ENCODE assay signal across 16 mouse cellular contexts in the genomic region with DNA sequence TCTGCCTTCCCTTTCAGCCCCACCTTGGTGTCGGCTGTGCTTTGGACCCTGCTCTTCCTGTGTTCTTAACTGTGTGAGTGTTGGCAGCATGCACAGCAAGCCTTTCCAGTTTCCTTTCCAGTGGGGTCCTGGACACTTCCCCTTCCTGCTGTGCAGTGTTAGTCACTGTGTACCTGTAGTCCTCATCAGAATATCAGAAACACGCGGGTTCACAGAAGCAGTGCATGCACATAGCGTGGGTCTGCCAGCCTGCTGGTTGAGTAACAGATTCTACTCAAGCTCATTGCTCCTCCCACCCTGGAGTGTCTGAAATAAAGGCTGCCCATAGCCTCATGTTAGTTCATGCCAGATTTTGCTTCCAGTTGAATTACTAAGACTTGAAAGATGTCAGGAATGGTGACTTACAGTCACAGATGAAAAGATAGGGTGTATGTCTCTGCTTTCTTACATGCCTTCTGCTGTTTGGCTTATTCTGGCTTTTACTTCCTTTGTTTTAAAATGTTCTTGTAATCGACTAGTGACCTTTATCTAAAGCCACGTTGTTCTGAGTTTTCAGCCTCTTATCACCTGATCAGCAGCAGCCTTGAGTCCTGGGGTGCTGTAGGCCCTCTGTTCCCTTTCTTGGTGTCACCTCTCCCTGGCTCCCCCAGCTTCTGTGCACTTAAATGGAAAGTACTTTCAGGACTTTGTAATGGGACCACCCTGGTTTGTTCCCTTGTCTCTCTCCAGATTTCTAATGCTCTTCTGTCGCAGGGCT. TPM values are rescaled to one million over a fixed set of nuclear protein-coding genes. Genes with fewer than 3 reads are reported as not detected.
A peak's percentile ranks its signal among the peaks of the same experiment; 100 is the strongest.
DNase-seq lines count a peak whose midpoint lies in the region; ATAC-seq lines count a peak whose summit lies in the region.
"Had no signal": no experiment of that assay in that cellular context is flagged by ENCODE, and none has a peak within 500 bp of the region (broad histone marks: within the 10 kb centered on the region; RNA-seq: fewer than 3 reads in every experiment).

No protein-coding gene starts in this region.

- intact Hi-C loops in heart, postnatal 10 days (cut with DNase I): loop anchor here (10.0 kb wide), 1 partner anchor 340 kb away; no protein-coding TSS in a partner anchor
- intact Hi-C loops in left cerebral cortex, postnatal 36 days (cut with DNase I): no loop called here

- no peak overlapping the region for H3K9ac ChIP-seq in heart, embryonic 11.5 days (ENCODE audit: low read depth, low read length)
- H3K9ac ChIP-seq: forebrain, embryonic 13.5 days; hindbrain, embryonic 14.5 days; limb, embryonic 13.5 days had no signal

- H3K27me3 ChIP-seq in heart, embryonic 11.5 days (ENCODE audit: control insufficient read depth, insufficient read depth, low read length): no peaks in the 10 kb centered on the region
- H3K27me3 ChIP-seq: forebrain, embryonic 13.5 days; limb, embryonic 13.5 days; Patski had no signal

- H3K4me1 ChIP-seq in heart, embryonic 11.5 days (ENCODE audit: control insufficient read depth, insufficient read depth, low read length): no peaks in the 10 kb centered on the region
- H3K4me1 ChIP-seq: forebrain, embryonic 13.5 days; limb, embryonic 13.5 days had no signal

- no peak for ATAC-seq in heart, embryonic 11.5 days (replicated peaks; ENCODE audit: insufficient number of reproducible peaks, low FRiP score, low TSS enrichment)
- ATAC-seq: Patski had no signal

- H3K27ac ChIP-seq in heart, embryonic 11.5 days (ENCODE audit: low read depth, low read length): no peak overlapping the region
- H3K27ac ChIP-seq: forebrain, embryonic 13.5 days; hindbrain, embryonic 14.5 days; limb, embryonic 13.5 days had no signal

- 57% methylated on average over 7 of the region's 7 CpGs for WGBS in heart, embryonic 11.5 days (ENCODE audit: insufficient replicate concordance)

- peaks cover 4% of the 10 kb centered on the region for H3K9me3 ChIP-seq in heart, embryonic 11.5 days (replicated peaks; ENCODE audit: control insufficient read depth, low read length)

- peak; percentile 5 to 6 for DNase-seq in heart, postnatal 10 days
- DNase-seq in CD4-positive, CD25-positive, alpha-beta regulatory T cell, adult 2 months (ENCODE audit: low read depth, low spot score): peak; percentile 24
- peak; percentile 15 for DNase-seq in MEL-GATA-1-ER (ENCODE audit: extremely low read depth, low read depth)
- peak; percentile 60 for DNase-seq in induced T-regulatory cell, adult 2 months (ENCODE audit: low read depth)
- no peak for DNase-seq in left cerebral cortex, postnatal 36 days (ENCODE audit: low spot score in 2 of 2)
- no peak for DNase-seq in thymus, postnatal 25 days
- DNase-seq: adrenal gland, postnatal 10 days; gastrocnemius, postnatal 14 days; kidney, postnatal 14 days; layer of hippocampus, postnatal 36 days; lung, postnatal 4 days had no signal

- no peak overlapping the region for H3K4me3 ChIP-seq in heart, embryonic 11.5 days (ENCODE audit: low read depth, low read length)
- H3K4me3 ChIP-seq: forebrain, embryonic 13.5 days; limb, embryonic 13.5 days had no signal

- no peak overlapping the region for H3K4me2 ChIP-seq in heart, embryonic 11.5 days
- H3K4me2 ChIP-seq: forebrain, embryonic 13.5 days; hindbrain, embryonic 14.5 days; limb, embryonic 13.5 days had no signal

- H3K36me3 ChIP-seq in heart, embryonic 11.5 days (ENCODE audit: control insufficient read depth, insufficient read depth, low read length): peaks cover 11% of the 10 kb centered on the region

RNA-seq across cellular contexts. Expression of a gene that starts 38.7 kb away (rescaled TPM):
- 10 to 100 TPM; 56.6 to 60.9 TPM for total RNA-seq in heart, postnatal 10 days (2021)
- 80.2 and 87.5 TPM in 2 replicates for polyA plus RNA-seq in heart, embryonic 11.5 days (2014; fragmentation: Nextera tagmentation; extraction: Ambion mirVana)
- 10 to 100 TPM; 59.0 to 72.3 TPM for total RNA-seq in left cerebral cortex, postnatal 36 days (2021)

RNA-seq across cellular contexts. Expression of a gene that starts 42.6 kb away (rescaled TPM):
- not detected for total RNA-seq in heart, postnatal 10 days (2021)
- 0.37 TPM in 1 of 2 replicates, not detected in the other for polyA plus RNA-seq in heart, embryonic 11.5 days (2014; fragmentation: Nextera tagmentation; extraction: Ambion mirVana)
- total RNA-seq in left cerebral cortex, postnatal 36 days (2021): under 1 TPM; 0.12 to 0.27 TPM
- total RNA-seq: gastrocnemius, postnatal 14 days had no signal
- polyA plus RNA-seq: hindbrain, embryonic 14.5 days had no signal

Comparison
In these comparisons a context has a peak if more than half of its experiments do, and no peak if none do; other contexts are left out.
1. DNase-seq: peak in heart, postnatal 10 days (2 of 2), CD4-positive, CD25-positive, alpha-beta regulatory T cell, adult 2 months (single experiment), MEL-GATA-1-ER (single experiment) and induced T-regulatory cell, adult 2 months (single experiment); none in left cerebral cortex, postnatal 36 days (0 of 2) and thymus, postnatal 25 days (single experiment).